Mouse (Mus musculus): ENCODE measurements around the gene Sfxn3.

Sfxn3 gene

GRCm38 (mm10) chr19:45047417-45047934 lies at the start of gene Sfxn3:
TSS of gene Sfxn3 (plus strand) at chr19:45047503.
- peak; percentile 73 to 91 for DNase-seq (ENCODE audit: low spot score in 2 of 2)

DNA sequence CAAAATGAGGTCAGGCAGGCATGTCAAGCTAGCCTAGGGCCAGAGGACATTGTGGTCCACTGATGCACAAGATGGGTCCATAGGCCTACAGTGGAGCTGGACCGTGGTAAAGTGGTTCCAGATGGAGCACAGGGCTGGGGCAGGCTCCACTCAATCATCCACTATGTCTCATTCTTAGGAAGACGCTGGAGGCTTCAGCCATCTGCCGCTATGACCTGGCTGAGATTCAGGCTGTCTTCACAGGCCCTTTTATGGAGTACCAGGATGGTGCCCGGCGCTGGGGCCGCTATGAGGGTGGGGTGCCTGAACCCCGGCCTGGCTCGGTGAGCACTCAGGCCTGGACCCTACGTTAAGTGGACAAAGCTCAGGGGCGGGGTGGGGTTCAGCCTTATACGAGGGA lies 49.5 kb upstream of the Sfxn3 start:
- no peak for DNase-seq (ENCODE audit: low spot score in 2 of 2)

- DNase-seq (ENCODE audit: low spot score in 2 of 2) = no peak
Measured at GRCm38 (mm10) chr19:44999647-45000046, 47.7 kb upstream of the Sfxn3 start.

GRCm38 (mm10) chr19:45002301-45002700 lies 45.0 kb upstream of the Sfxn3 start:
- no peak for DNase-seq (ENCODE audit: low spot score in 2 of 2)

DNA sequence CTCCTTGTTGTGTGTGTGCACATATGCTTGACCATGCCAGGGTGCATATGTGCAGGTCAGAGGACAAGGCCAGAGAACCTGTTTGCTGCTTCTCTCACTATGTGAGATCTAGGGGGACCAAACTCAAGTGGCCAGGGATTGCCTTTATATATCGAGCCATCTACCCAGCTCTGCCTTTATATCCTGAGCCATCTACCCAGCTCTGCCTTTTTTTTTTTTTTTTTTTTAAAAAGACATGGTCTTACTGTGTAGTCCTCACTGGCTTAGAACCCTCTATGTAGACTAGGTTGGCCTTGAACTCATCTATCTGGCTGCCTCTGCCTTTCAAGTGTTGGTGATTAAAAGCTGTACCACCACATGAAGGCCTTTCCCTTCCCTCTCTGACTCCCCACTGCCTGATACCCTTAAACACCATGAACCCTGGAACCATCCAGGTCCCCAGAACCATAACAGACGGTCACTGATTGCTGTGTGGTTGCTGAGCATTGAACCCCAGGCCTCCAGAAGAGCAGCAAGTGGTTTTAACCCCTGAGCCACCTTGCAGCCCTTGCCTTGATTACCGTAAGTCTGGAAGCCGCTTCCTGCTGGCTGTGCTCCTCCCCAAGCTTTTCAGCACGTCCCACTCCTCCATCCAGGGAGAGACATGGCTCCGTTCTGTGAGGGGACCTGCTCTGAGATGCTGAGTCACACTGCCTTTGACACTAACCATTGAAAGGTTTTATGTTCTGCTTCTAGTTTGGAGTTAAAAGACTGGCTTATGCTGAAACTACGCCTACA lies 43.4 kb upstream of the Sfxn3 start:
- DNase-seq (ENCODE audit: low spot score in 2 of 2) = no peak

DNA sequence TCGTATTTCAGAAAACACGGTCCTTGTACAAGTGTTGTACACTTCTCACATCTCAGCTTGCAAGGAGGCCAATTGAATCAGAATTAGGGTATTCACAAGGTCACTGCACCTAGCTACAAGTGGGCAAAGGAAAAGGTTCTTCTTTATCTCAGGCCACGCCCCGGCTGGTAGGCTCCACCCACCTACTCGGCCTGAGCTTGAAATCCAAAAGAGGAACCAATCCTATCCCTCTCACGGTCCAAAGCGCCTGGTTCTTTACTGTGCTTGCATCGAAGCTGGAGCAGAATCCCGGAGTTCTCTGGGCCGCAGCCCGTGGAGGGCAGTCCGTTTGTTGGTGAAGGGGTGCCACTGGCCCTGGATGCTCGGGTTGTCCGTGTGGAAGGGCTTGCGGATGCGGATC lies 41.9 kb upstream of the Sfxn3 start, which contains the start of gene Twnk:
Twnk (plus strand) TSS at position 220 of the 400 bp plus-strand sequence.
- DNase-seq (ENCODE audit: low spot score in 2 of 2) = no peak

DNA sequence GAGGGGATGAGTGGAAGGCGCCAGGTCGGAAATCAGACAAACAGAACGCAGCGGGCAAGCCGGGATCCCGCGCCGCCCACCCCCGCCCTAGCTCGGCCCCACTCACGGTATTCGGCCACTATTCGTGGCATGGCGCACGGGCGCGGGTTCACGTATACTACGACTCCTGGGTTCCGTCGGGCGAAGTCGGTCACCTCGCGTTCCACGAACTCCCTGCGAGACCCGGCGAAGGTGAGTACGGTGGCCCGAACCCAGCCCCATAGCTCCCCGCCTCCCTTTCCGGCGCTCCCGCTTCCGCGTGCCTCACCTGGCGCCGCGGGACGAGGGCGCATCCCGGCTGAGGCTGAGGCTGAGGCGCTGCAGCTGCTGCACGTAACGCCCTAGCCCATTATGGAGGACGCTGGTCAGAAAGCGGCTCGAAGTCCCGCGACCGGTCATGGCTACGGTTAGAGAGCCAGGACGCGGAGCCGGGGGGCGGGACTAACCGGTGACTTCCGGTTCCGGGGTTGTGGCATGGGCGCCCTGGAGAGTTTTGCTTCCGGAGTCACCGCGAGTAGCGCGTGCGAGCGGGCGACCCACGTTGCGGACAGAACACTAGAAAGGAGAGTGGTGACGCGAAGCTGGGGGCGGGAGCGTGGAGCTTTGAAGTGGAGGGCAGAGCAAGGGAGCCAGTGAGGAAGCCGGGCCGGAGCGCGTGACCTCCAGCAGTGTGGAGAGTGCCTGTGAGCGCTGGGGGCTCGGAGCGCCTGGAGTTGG lies 41.2 kb upstream of the Sfxn3 start, which contains the start of gene Mrpl43:
Mrpl43 (minus strand) TSS at position 486 of the 756 bp plus-strand sequence.
- peak; percentile 97 to 98 for DNase-seq (ENCODE audit: low spot score in 2 of 2)

DNA sequence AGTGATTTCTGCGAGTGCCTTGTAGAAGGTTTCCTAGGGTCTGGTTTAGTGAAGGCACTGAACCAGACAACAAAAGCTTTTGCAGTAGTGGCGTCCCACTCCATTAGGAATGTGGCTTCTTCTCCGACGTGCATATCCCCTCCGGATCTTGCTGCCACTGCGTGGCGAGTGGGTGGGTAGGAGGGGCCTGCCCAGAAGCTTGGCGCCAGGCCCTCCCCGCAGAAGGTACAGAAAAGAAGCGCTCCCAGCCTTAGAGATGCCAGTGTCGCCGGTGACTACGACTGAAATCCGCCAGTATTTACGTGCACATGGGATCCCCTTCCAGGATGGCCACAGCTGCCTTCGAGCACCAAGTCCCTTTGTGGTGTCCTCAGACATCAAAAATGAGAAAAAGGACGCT lies 40.3 kb upstream of the Sfxn3 start:
- DNase-seq (ENCODE audit: low spot score in 2 of 2) = no peak

- no peak for DNase-seq (ENCODE audit: low spot score in 2 of 2)
Measured at GRCm38 (mm10) chr19:45007425-45008191, 39.7 kb upstream of the Sfxn3 start.

DNA sequence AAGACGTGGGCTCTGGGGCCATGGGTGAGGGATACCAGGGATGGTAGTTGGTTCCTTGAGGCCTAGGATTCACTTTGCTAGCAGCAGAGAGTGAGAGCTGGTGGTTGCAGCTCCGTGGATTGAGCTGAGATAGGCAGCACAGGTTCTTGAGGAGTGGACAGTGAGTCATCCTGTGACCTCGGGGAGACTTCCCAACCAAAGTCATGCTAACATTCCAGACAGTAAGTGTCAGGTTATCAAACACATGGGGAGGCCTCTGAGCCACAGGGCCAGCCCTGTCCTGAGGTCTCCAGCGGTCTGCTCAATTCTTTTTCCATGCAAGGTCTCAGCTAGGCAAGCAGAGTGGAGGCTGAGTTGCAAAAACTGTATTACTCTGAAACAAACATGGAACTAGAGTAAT lies 36.7 kb upstream of the Sfxn3 start:
- no peak for DNase-seq (ENCODE audit: low spot score in 2 of 2)

GRCm38 (mm10) chr19:45012219-45012618 lies 35.1 kb upstream of the Sfxn3 start:
- no peak for DNase-seq (ENCODE audit: low spot score in 2 of 2)

- DNase-seq (ENCODE audit: low spot score in 2 of 2) = no peak
Measured at GRCm38 (mm10) chr19:45012636-45013035, 34.7 kb upstream of the Sfxn3 start.

DNA sequence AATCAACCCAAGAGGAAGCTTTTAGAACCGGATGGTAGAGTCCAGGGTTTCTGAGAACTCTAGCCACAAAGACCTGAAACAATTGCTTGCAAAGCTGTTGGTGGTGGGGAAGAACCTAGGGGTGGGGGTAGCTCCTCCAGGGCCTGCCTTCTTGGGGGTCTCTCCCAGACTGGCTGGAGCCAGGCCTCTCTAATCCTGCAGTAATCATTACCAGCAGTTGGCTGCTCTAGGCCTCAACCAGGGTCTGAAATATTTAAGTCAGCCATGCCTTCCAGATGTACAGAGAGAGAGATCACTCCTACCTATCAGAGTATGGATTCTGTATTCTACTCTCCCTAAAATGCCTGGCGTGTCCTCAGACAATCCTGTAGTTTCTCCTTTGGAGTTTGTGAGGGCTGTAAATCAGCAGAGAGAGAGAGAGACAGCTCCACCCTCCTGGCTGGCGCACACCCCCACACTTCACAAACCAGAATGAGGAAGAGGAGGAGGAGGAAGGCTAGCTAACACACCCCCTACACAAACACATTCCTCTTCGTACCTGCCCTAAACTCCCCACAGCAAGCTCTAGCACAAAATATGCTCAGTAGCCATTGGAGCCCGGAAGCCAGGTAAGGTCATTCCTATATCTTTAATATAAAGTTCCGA lies 33.6 kb upstream of the Sfxn3 start:
- no peak for DNase-seq (ENCODE audit: low spot score in 2 of 2)

DNA sequence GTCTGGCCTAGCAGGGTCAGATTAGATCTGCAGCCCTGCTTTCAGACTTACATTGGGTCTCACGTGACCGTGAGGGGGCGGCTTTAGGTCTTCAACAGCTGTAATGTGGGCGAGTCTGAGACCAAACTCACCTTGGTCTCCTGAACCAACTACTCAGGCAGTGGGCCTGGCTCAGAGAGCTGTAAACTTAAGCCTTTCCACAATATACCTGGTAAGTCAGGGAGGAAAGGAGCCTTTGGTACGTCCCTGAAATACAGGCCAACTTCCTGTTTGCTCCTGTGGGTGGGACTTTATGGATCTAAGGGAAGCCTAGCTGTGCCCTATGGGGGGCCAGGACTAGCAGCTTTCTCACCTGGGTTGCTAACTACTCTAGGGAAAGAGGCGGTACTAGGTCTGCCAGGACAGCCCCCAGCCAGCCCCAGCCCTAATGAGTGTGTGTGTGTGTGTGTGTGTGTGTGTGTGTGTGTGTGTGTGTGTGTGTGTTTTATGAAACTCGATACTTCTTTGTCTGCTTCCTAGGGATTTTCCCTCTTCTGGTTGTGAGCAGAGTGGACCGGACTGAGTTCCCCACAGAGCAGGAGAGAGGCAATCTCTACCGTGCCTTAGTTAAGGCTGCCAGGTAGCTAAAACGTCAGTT lies 32.9 kb upstream of the Sfxn3 start, which contains the start of gene Lzts2:
Lzts2 (plus strand) TSS at position 80 of the 637 bp plus-strand sequence.
- DNase-seq (ENCODE audit: low spot score in 2 of 2) = no peak

DNA sequence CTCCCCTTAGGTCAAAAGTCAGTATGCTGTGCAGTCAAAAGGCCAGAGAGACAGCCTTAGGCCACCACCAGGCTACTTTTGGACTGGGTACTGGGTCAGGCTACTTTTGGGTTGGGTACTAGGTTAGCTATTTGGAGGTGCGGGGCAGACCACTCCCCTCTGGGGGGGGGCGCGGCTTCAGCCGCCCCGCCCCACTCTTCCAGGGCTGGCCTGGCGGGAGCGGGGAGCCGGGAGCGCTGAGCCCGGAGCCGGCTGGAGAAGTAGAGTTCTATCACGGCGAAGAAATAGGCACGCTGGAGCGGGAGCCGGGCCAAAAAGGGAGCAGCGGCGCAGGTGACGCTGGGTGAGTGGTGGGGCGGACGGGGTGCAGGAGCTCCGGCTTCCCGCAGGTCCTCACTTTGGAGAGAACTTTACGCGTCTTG lies 32.3 kb upstream of the Sfxn3 start:
- DNase-seq (ENCODE audit: low spot score in 2 of 2) = no peak

DNA sequence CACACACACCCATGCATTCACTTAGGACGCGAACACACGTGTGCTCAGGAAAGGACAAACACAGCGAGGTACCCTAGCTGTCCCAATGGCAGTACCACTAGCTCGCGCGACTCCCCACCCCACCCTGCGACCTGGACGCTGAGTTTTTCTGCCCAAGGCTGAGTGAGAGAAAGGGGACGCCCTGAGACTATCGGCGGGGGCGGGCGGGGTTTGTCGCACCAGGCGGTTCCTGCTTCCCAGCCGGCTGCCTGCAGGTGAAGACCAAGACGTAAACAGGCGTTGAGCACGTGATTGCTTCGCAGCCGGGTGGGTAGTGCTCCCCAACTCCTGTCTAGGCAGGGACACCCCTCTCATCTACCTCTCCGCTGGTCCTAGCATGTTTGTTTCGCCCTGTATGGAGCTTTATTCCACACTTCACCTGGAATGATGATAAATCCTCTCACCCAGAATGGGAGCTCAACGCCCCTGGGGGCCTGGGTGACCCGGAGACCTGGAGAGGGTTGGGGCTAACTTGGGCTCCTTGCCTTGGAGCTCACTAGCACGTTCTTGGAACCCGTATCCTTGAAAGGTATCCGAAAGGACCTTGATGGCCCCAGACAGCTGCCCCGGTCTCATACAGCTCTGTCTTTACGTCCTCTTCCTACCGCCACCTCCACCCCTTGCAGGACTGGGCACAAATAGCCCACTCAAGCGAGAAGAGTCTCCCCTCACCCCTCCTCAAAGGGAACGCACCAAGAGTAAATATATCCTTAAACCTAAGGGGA lies 31.6 kb upstream of the Sfxn3 start:
- DNase-seq (ENCODE audit: low spot score in 2 of 2) = no peak

GRCm38 (mm10) chr19:45016341-45017215 lies 30.7 kb upstream of the Sfxn3 start:
- DNase-seq (ENCODE audit: low spot score in 2 of 2) = peak in 1 of 2 experiments; percentile 86

DNA sequence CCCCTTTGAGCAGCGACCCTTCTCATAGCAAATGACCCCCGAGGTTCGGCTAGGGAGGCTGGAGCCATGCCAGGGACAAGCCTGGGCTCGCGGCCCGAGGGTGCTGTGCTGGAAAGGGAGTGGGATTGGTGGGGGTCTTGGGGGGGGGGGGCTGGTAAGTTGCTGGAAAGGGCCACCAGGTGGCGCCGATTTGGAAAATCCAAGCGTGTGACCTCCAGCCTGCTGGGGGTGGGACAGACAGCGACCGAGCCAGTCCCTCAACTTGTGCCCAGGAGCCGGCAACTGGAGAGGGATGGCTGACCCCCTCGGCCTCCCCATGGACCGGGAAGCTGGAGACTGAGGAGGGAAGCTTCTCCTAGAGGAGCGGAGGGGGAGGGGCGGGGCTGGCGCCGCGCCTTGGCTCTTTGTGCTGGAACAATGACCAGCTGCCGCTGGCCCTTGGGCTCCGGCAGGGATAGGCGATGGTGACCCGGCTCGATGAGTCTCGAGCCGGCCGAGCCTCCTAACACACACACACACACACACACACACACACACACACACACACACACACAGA lies 30.0 kb upstream of the Sfxn3 start:
- peak; percentile 63 to 87 for DNase-seq (ENCODE audit: low spot score in 2 of 2)

DNA sequence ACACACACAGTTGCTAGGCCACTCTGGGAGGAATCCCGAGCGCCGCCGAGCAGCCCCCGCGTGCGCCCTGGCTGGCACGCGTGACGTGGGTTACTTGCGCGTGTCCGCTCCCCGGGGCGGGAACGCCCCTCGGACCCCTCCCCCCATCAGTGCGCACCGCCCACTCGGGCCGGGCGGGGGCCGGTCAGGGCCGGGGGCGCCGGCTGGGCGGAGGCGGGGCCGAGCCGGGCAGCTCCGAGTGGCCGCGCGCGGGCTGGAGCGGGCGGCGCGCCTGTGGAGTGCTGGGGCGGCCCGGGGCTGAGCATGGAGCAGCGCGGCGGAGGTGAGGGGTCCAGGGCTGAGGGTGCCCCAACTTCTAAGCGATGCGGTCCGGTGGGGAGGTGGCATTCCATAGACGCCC lies 29.4 kb upstream of the Sfxn3 start:
- peak; percentile 76 to 89 for DNase-seq (ENCODE audit: low spot score in 2 of 2)
